Mouse (Mus musculus) MEL (cell line): Measurements from ENCODE around the gene Ccdc34. TPM values are rescaled to one million over a fixed set of nuclear protein-coding genes. Genes with fewer than 3 reads are reported as not detected.

Experiments
- DNase-seq: peaks from one replicate; pipeline ENCODE4 v3.0.0; 2011; ENCODE audit warnings: low read depth, low spot score
- H3K27ac ChIP-seq: 2 replicates; pipeline ENCODE4 v1.5.1; 2012; ENCODE audit warnings: low read depth, mild to moderate bottlenecking, control low read depth, low read length, moderate library complexity; ENCODE audit not compliant: control insufficient read depth
- H3K27me3 ChIP-seq, 2 experiments: fragments of 150-350 bp in 1 of 2; sonication (generic) in 1 of 2; 2 replicates each; pipeline ENCODE4 v1.6.1; 2012; ENCODE audit warnings: low read length in 2 of 2, mild to moderate bottlenecking in 2 of 2, improper control_type of control experiment in 1 of 2, moderate library complexity in 1 of 2; ENCODE audit not compliant: insufficient read depth in 2 of 2, control insufficient read depth in 1 of 2
- H3K36me3 ChIP-seq, 2 experiments: 2 replicates each; pipeline ENCODE4 v1.6.1; 2012 to 2014; ENCODE audit warnings: low read length in 2 of 2, improper control_type of control experiment in 1 of 2, inconsistent platforms in 1 of 2, mild to moderate bottlenecking in 1 of 2; ENCODE audit not compliant: insufficient read depth in 2 of 2, control insufficient read depth in 1 of 2
- H3K4me1 ChIP-seq, 2 experiments: fragments of 150-350 bp in 1 of 2; sonication (generic) in 1 of 2; 2 replicates each; pipeline ENCODE4 v1.6.1; 2012; ENCODE audit warnings: low read length in 2 of 2, improper control_type of control experiment in 1 of 2, mild to moderate bottlenecking in 1 of 2; ENCODE audit not compliant: insufficient read depth in 2 of 2, control insufficient read depth in 1 of 2
- H3K4me3 ChIP-seq, 2 experiments: fragments of 150-350 bp in 1 of 2; sonication (generic) in 1 of 2; 2 replicates each; pipeline ENCODE4 v1.5.1; 2012; ENCODE audit warnings: low read depth in 2 of 2, low read length in 2 of 2, mild to moderate bottlenecking in 2 of 2, moderate library complexity in 2 of 2, control low read depth in 1 of 2, improper control_type of control experiment in 1 of 2; ENCODE audit not compliant: control insufficient read depth in 1 of 2, insufficient read depth in 1 of 2
- H3K79me2 ChIP-seq: 2 replicates; pipeline ENCODE4 v1.6.1; 2012; ENCODE audit warnings: mild to moderate bottlenecking, low read length, moderate library complexity; ENCODE audit not compliant: control insufficient read depth, poor library complexity, insufficient read depth
- H3K9ac ChIP-seq: 2 replicates; pipeline ENCODE4 v1.6.1; 2012; ENCODE audit warnings: low read depth, mild to moderate bottlenecking, control low read depth, low read length, moderate library complexity; ENCODE audit not compliant: control insufficient read depth, poor library complexity, severe bottlenecking
- H3K9me3 ChIP-seq: fragments of 150-350 bp; sonication (generic); replicated peaks from 2 replicates; pipeline ENCODE4 v1.6.1; 2012; ENCODE audit warnings: mild to moderate bottlenecking, low read length, improper control_type of control experiment, moderate library complexity; ENCODE audit not compliant: insufficient read depth
- BHLHE40 ChIP-seq: IDR thresholded peaks from 2 replicates; pipeline ENCODE4 v1.6.1; 2012; ENCODE audit warnings: low read depth, mild to moderate bottlenecking, inconsistent platforms, low read length, improper control_type of control experiment, borderline replicate concordance
- CTCF ChIP-seq, 3 experiments: IDR thresholded peaks in 2 of 3; conservative IDR thresholded peaks in 1 of 3; 2 replicates each; pipeline ENCODE4 v1.5.1; 2011 to 2012; ENCODE audit warnings: low read length in 3 of 3, low read depth in 2 of 3, mild to moderate bottlenecking in 2 of 3, improper control_type of control experiment in 1 of 3, inconsistent platforms in 1 of 3, mixed read lengths in 1 of 3, moderate library complexity in 1 of 3; ENCODE audit not compliant: control insufficient read depth in 1 of 3, insufficient read depth in 1 of 3, poor library complexity in 1 of 3, severe bottlenecking in 1 of 3
- GABPA ChIP-seq: IDR thresholded peaks from 2 replicates; pipeline ENCODE4 v1.6.1; 2012; ENCODE audit warnings: low read depth, mild to moderate bottlenecking, inconsistent platforms, low read length, improper control_type of control experiment, moderate library complexity
- GATA1 ChIP-seq: IDR thresholded peaks from 2 replicates; pipeline ENCODE4 v1.6.1; 2011; ENCODE audit warnings: low read depth, low read length, improper control_type of control experiment
- HCFC1 ChIP-seq: IDR thresholded peaks from 2 replicates; pipeline ENCODE4 v1.6.1; 2012; ENCODE audit warnings: low read depth, mild to moderate bottlenecking, inconsistent platforms, low read length, improper control_type of control experiment, moderate library complexity
- JUND ChIP-seq: IDR thresholded peaks from 2 replicates; pipeline ENCODE4 v1.6.1; 2011; ENCODE audit warnings: low read depth, mild to moderate bottlenecking, improper control_type of control experiment, low read length
- KAT2A ChIP-seq: conservative IDR thresholded peaks from 2 replicates; pipeline ENCODE4 v1.6.1; 2012; ENCODE audit warnings: low read depth, low read length, improper control_type of control experiment, inconsistent platforms
- MAX ChIP-seq: IDR thresholded peaks from 2 replicates; pipeline ENCODE4 v1.6.1; 2011; ENCODE audit warnings: low read length, improper control_type of control experiment
- MXI1 ChIP-seq: IDR thresholded peaks from 2 replicates; pipeline ENCODE4 v1.6.1; 2011; ENCODE audit warnings: mild to moderate bottlenecking, low read depth, low read length, improper control_type of control experiment
- MYC ChIP-seq: IDR thresholded peaks from 2 replicates; pipeline ENCODE4 v1.6.1; 2011; ENCODE audit warnings: low read depth, mild to moderate bottlenecking, low read length, improper control_type of control experiment, moderate library complexity
- NELFE ChIP-seq: IDR thresholded peaks from 2 replicates; pipeline ENCODE4 v1.6.1; 2011; ENCODE audit warnings: low read depth, low read length, improper control_type of control experiment
- NRF1 ChIP-seq: IDR thresholded peaks from 2 replicates; pipeline ENCODE4 v1.6.1; 2014; ENCODE audit warnings: low read depth, mild to moderate bottlenecking, inconsistent platforms, low read length, improper control_type of control experiment, moderate library complexity; ENCODE audit not compliant: poor library complexity, insufficient read depth, severe bottlenecking
- POLR2AphosphoS2 ChIP-seq: IDR thresholded peaks from 2 replicates; pipeline ENCODE4 v1.6.1; 2011; ENCODE audit warnings: low read length, improper control_type of control experiment
- RAD21 ChIP-seq: IDR thresholded peaks from 2 replicates; pipeline ENCODE4 v1.6.1; 2011; ENCODE audit warnings: mild to moderate bottlenecking, low read depth, low read length, improper control_type of control experiment
- RCOR1 ChIP-seq: IDR thresholded peaks from 2 replicates; pipeline ENCODE4 v1.6.1; 2012; ENCODE audit warnings: low read depth, mild to moderate bottlenecking, inconsistent platforms, low read length, improper control_type of control experiment
- SIN3A ChIP-seq: IDR thresholded peaks from 2 replicates; pipeline ENCODE4 v1.6.1; 2012; ENCODE audit warnings: low read length, improper control_type of control experiment, inconsistent platforms
- SMC3 ChIP-seq: IDR thresholded peaks from 2 replicates; pipeline ENCODE4 v1.6.1; 2011; ENCODE audit warnings: low read depth, low read length, improper control_type of control experiment
- TAL1 ChIP-seq: IDR thresholded peaks from 2 replicates; pipeline ENCODE4 v1.6.1; 2012; ENCODE audit warnings: mild to moderate bottlenecking, inconsistent platforms, low read length, moderate library complexity, mixed read lengths
- TCF12 ChIP-seq: IDR thresholded peaks from 2 replicates; pipeline ENCODE4 v1.6.1; 2014; ENCODE audit warnings: low read depth, mild to moderate bottlenecking, inconsistent platforms, low read length, improper control_type of control experiment, moderate library complexity
- UBTF ChIP-seq: IDR thresholded peaks from 2 replicates; pipeline ENCODE4 v1.6.1; 2012; ENCODE audit warnings: low read depth, mild to moderate bottlenecking, inconsistent platforms, low read length, improper control_type of control experiment, moderate library complexity, borderline replicate concordance; ENCODE audit not compliant: insufficient read depth
- USF1 ChIP-seq: IDR thresholded peaks from 2 replicates; pipeline ENCODE4 v1.6.1; 2014; ENCODE audit warnings: low read depth, mild to moderate bottlenecking, inconsistent platforms, low read length, improper control_type of control experiment, moderate library complexity
- USF2 ChIP-seq, 2 experiments: IDR thresholded peaks; 2 replicates each; pipeline ENCODE4 v1.6.1; 2011 to 2012; ENCODE audit warnings: improper control_type of control experiment in 2 of 2, low read length in 2 of 2, borderline replicate concordance in 1 of 2, inconsistent platforms in 1 of 2, low read depth in 1 of 2, mild to moderate bottlenecking in 1 of 2; ENCODE audit not compliant: insufficient read depth in 1 of 2
- ZC3H11A ChIP-seq: IDR thresholded peaks from 2 replicates; pipeline ENCODE4 v1.6.1; 2012; ENCODE audit warnings: low read depth, mild to moderate bottlenecking, inconsistent platforms, low read length, improper control_type of control experiment
- ZKSCAN1 ChIP-seq: IDR thresholded peaks from 2 replicates; pipeline ENCODE4 v1.6.1; 2012; ENCODE audit warnings: low read depth, mild to moderate bottlenecking, inconsistent platforms, low read length, improper control_type of control experiment, moderate library complexity
- ZMIZ1 ChIP-seq: IDR thresholded peaks from 2 replicates; pipeline ENCODE4 v1.6.1; 2012; ENCODE audit warnings: low read depth, mild to moderate bottlenecking, inconsistent platforms, low read length, improper control_type of control experiment, moderate library complexity
- ZNF384 ChIP-seq: IDR thresholded peaks from 2 replicates; pipeline ENCODE4 v1.6.1; 2012; ENCODE audit warnings: low read depth, mild to moderate bottlenecking, inconsistent platforms, low read length, improper control_type of control experiment
- polyA plus RNA-seq, 2 experiments: library from polyadenylated mRNA; stranded (reverse) in 1 of 2; unstranded in 1 of 2; fragments of >175 nt in 1 of 2; fragments of >200 nt in 1 of 2; gene quantifications; 2 replicates each; pipeline versions ENCODE4 v1.2.1 to v1.2.4; 2012; ENCODE audit warnings: low replicate concordance in 2 of 2, low read depth in 1 of 2; ENCODE audit not compliant: insufficient read length in 2 of 2, insufficient read depth in 1 of 2, missing spikeins in 1 of 2
- total RNA-seq: library from RNA; depleted of rRNA; stranded (reverse); fragments of 300-350 nt; gene quantifications from 2 replicates; pipeline ENCODE4 v1.2.3, GENCODE M21; 2012

Ccdc34 gene
- total and polyA plus RNA-seq, 3 experiments = 14.1 to 39.0 TPM; not detected in 1

- Histone ChIP-seq H3K9ac (no peak overlapping the region), H3K9me3 (no peaks in the 10 kb centered on the region), H3K36me3 (peaks cover 0 to 6% of the 10 kb centered on the region in 2 experiments; a peak in 2 of 4 replicates), H3K4me1 (peaks cover 3% of the 10 kb centered on the region in 2 experiments; a peak in 2 of 4 replicates), H3K27ac (no peak overlapping the region), H3K4me3 (no peak overlapping the region), H3K27me3 (no peaks in the 10 kb centered on the region), H3K79me2 (no peaks in the 10 kb centered on the region)
- TF ChIP-seq NRF1 = no peak
- no peak for TF ChIP-seq GATA1
- no peak for TF ChIP-seq RCOR1
- no peak for TF ChIP-seq ZMIZ1
- no peak for TF ChIP-seq MAX
- TF ChIP-seq HCFC1 = no peak
- TF ChIP-seq GABPA = no peak
- TF ChIP-seq USF1 = no peak
- TF ChIP-seq ZNF384 = no peak
- TF ChIP-seq SMC3 = no peak
- TF ChIP-seq SIN3A = no peak
- TF ChIP-seq ZC3H11A = no peak
- no peak for TF ChIP-seq ZKSCAN1
- TF ChIP-seq MYC = no peak
- TF ChIP-seq MXI1 = no peak
- no peak for TF ChIP-seq USF2 (IDR thresholded peaks at IDR 0.05; ENCODE audit: borderline replicate concordance in 1 of 2, insufficient read depth in 1 of 2, low read depth in 1 of 2, low read length in 2 of 2)
- no peak for TF ChIP-seq BHLHE40
- DNase-seq = no peak
Measured at GRCm38 (mm10) chr2:109974807-109975206, 42.8 kb upstream of the Ccdc34 start.

GRCm38 (mm10) chr2:109976181-109976580 lies 41.4 kb upstream of the Ccdc34 start:
- Histone ChIP-seq H3K36me3 (peaks cover 0 to 6% of the 10 kb centered on the region in 2 experiments; a peak in 2 of 4 replicates), H3K79me2 (no peaks in the 10 kb centered on the region), H3K4me3 (no peak overlapping the region), H3K9me3 (no peaks in the 10 kb centered on the region), H3K4me1 (peaks cover 3 to 6% of the 10 kb centered on the region in 2 experiments; a peak in 2 of 4 replicates), H3K27ac (no peak overlapping the region), H3K9ac (no peak overlapping the region), H3K27me3 (no peaks in the 10 kb centered on the region)
- no peak for TF ChIP-seq JUND
- TF ChIP-seq UBTF = no peak
- no peak for TF ChIP-seq RCOR1
- no peak for TF ChIP-seq TCF12
- TF ChIP-seq ZMIZ1 = no peak
- no peak for TF ChIP-seq CTCF (IDR thresholded peaks at IDR 0.05 in 2 of 3, conservative IDR thresholded peaks at IDR 0.05 in 1 of 3; ENCODE audit: control insufficient read depth in 1 of 3, insufficient read depth in 1 of 3, low read depth in 2 of 3, low read length in 3 of 3, poor library complexity in 1 of 3, severe bottlenecking in 1 of 3)
- no peak for TF ChIP-seq KAT2A
- TF ChIP-seq MXI1 = no peak
- TF ChIP-seq POLR2AphosphoS2 = no peak
- TF ChIP-seq TAL1 = no peak
- no peak for TF ChIP-seq SIN3A
- no peak for TF ChIP-seq RAD21
- no peak for TF ChIP-seq NELFE
- TF ChIP-seq HCFC1 = no peak
- no peak for DNase-seq
